Mouse (Mus musculus) hindbrain, embryonic 11.5 days (tissue): Measurements from ENCODE around the gene Pgf. TPM values are rescaled to one million over a fixed set of nuclear protein-coding genes. Genes with fewer than 3 reads are reported as not detected.

ENCODE experiments used
- ATAC-seq: fragments of 200-750 bp; cut with Nextera tagmentation; 2 replicates; pipeline ENCODE4 v1.8.0; 2017; ENCODE audit warnings: mild to moderate bottlenecking, moderate TSS enrichment, moderate library complexity; ENCODE audit not compliant: low FRiP score
- DNase-seq: peaks from one replicate; pipeline ENCODE4 v3.0.0-alpha.2; 2015; ENCODE audit warnings: low spot score
- H3K27ac ChIP-seq: fragments of 300-500 bp; sonication (generic); 2 replicates; pipeline ENCODE4 v1.5.1; 2014; ENCODE audit warnings: mild to moderate bottlenecking, low read depth, low read length
- H3K27me3 ChIP-seq: fragments of 300-500 bp; sonication (generic); 2 replicates; pipeline ENCODE4 v1.6.1; 2014; ENCODE audit warnings: mild to moderate bottlenecking, low read length, moderate library complexity, mixed read lengths; ENCODE audit not compliant: control insufficient read depth, insufficient read depth
- H3K36me3 ChIP-seq: fragments of 300-500 bp; sonication (generic); 2 replicates; pipeline ENCODE4 v1.6.1; 2014; ENCODE audit warnings: mild to moderate bottlenecking, low read length, moderate library complexity, mixed read lengths; ENCODE audit not compliant: control insufficient read depth, insufficient read depth
- H3K4me1 ChIP-seq: fragments of 300-500 bp; sonication (generic); replicated peaks from 2 replicates; pipeline ENCODE4 v1.6.1; 2014; ENCODE audit warnings: low read length, mixed read lengths; ENCODE audit not compliant: control insufficient read depth, insufficient read depth
- H3K4me2 ChIP-seq: fragments of 300-500 bp; sonication (generic); replicated peaks from 2 replicates; pipeline ENCODE4 v1.6.1; 2014; ENCODE audit warnings: mild to moderate bottlenecking, low read depth, low read length
- H3K4me3 ChIP-seq: fragments of 300-500 bp; sonication (generic); 2 replicates; pipeline ENCODE4 v1.5.1; 2014; ENCODE audit warnings: low read depth, low read length
- H3K9ac ChIP-seq: fragments of 300-500 bp; sonication (generic); 2 replicates; pipeline ENCODE4 v1.6.1; 2014; ENCODE audit warnings: low read depth, low read length
- H3K9me3 ChIP-seq: fragments of 300-500 bp; sonication (generic); 2 replicates; pipeline ENCODE4 v1.6.1; 2016; ENCODE audit warnings: low read length; ENCODE audit not compliant: control insufficient read depth
- WGBS: fragments of 180-500 bp; shearing (Covaris S2); extraction: QIAGEN DNeasy Blood & Tissue Kit; methylation state at CpG from one replicate; pipeline ENCODE4 v1.1.7; 2014; 5-methylcytosine and 5-hydroxymethylcytosine counted together
- polyA plus RNA-seq: library from polyadenylated mRNA; unstranded; fragments of >200 nt; fragmentation: Nextera tagmentation; extraction: Ambion mirVana; gene quantifications from 2 replicates; pipeline ENCODE4 v1.2.1, GENCODE M21; 2014

Gene Pgf
- polyA plus RNA-seq, 1 experiment from 2014 or later: 7.8 TPM

- Histone ChIP-seq H3K4me1 (no peaks in the 10 kb centered on the region), H3K4me2 (no peak overlapping the region), H3K27me3 (no peaks in the 10 kb centered on the region), H3K36me3 (no peaks in the 10 kb centered on the region), H3K27ac (no peak overlapping the region), H3K9ac (no peak overlapping the region), H3K4me3 (no peak overlapping the region), H3K9me3 (no peaks in the 10 kb centered on the region)
- DNase-seq: no peak
- ATAC-seq: no peak
- 80% methylated on average over 5 of the region's 5 CpGs for WGBS
Measured at GRCm38 (mm10) chr12:85159592-85159991, 18.0 kb downstream of the Pgf start.

GRCm38 (mm10) chr12:85158801-85159200 is 18.8 kb downstream of the Pgf start:
- Histone ChIP-seq H3K9ac (no peak overlapping the region), H3K9me3 (no peaks in the 10 kb centered on the region), H3K27me3 (no peaks in the 10 kb centered on the region), H3K4me3 (no peak overlapping the region), H3K27ac (no peak overlapping the region), H3K4me2 (no peak overlapping the region), H3K4me1 (no peaks in the 10 kb centered on the region), H3K36me3 (no peaks in the 10 kb centered on the region)
- 86% methylated on average over 8 of the region's 8 CpGs for WGBS
- ATAC-seq (no peak), DNase-seq (no peak)

DNA sequence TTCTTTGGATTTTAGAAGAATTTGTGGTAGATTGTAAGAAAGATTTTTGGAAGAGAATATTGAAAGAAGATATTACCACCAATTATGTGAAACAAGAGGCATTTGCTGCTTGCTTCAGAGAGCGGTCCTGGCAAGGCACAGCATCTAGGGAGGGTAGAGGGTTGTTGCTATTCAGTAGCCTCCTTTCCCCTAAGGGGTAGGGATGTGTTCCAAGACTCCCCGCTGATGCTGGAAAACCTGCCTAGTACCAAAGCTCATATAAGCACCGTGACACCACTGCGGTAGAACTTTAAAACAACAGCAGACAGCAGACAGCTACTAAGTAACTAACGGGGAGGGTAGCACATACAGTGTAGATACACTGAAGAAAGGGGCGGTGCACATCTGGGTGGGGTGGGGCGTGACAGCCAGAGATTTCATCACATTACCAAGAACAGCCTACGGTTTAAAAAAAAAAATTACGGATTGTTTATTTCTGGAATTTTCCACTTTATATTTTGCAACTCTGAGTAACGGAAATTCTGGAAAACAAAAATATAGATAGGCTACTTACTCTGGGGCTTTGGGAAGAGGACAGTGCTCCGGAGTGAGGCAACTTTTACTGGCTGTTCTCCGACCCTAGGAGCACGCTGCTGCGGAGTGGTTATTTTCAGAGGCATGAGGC is 19.7 kb downstream of the Pgf start:
- 87% methylated on average over 14 of the region's 14 CpGs for WGBS
- Histone ChIP-seq H3K27me3 (no peaks in the 10 kb centered on the region), H3K36me3 (no peaks in the 10 kb centered on the region), H3K4me1 (no peaks in the 10 kb centered on the region), H3K4me3 (no peak overlapping the region), H3K9ac (no peak overlapping the region), H3K4me2 (no peak overlapping the region), H3K9me3 (no peaks in the 10 kb centered on the region), H3K27ac (no peak overlapping the region)
- ATAC-seq (no peak), DNase-seq (no peak)

DNA sequence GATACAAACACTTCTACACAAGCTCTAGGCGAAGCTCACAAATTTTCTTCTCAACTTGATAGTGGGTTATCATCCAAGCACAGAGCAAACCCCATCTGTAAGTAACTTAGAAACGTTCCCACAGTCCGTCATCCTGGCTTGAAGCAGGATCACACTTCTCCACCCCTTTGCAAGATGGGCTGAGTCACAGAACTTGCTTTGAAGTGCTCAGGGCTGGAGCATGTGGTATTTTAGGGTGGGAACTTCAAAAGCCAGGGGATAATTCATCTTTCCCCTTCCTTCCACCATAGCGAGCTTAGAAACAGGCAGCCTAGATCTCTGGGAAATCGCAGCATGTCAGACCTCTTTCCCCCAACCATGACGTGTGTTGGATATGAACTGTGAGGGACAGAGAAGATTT is 21.3 kb downstream of the Pgf start:
- no peaks in the 10 kb centered on the region for H3K9me3 ChIP-seq
- H3K27me3 ChIP-seq: no peaks in the 10 kb centered on the region
- no peak overlapping the region for H3K4me3 ChIP-seq
- H3K4me1 ChIP-seq: no peaks in the 10 kb centered on the region
- H3K27ac ChIP-seq: no peak overlapping the region
- H3K9ac ChIP-seq: no peak overlapping the region
- ATAC-seq: no peak
- no peak for DNase-seq
- H3K4me2 ChIP-seq: no peak overlapping the region
- no peaks in the 10 kb centered on the region for H3K36me3 ChIP-seq
- WGBS: 71% methylated on average over 6 of the region's 6 CpGs

DNA sequence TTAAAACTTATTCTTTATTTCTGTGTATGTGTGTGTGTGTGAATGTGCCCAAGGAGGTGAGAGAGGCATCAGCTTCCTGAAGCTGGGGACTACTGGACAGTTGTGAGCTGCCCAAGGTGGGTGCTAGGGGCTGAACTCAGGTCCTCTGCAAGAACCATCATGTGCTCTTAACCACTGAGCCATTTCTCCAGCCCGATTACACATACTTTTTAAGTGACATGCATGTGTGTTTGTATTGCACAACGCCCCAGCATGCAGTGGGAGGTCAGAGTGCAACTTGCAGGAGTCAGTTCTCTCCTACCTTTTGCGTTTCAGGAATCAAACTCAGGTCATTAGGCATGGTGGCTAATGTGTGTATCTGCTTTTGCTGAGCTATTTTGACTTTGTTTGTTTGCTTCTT is 24.6 kb downstream of the Pgf start:
- no peak overlapping the region for H3K4me2 ChIP-seq
- H3K27ac ChIP-seq: no peak overlapping the region
- H3K9ac ChIP-seq: no peak overlapping the region
- H3K36me3 ChIP-seq: no peaks in the 10 kb centered on the region
- no peaks in the 10 kb centered on the region for H3K9me3 ChIP-seq
- ATAC-seq (no peak), DNase-seq (no peak)
- WGBS: 83% methylated on average over 3 of the region's 3 CpGs
- no peaks in the 10 kb centered on the region; the same call in 1 of the 2 replicates for H3K4me1 ChIP-seq
- H3K27me3 ChIP-seq: peaks cover 5% of the 10 kb centered on the region; the same call in 1 of the 2 replicates
- no peak overlapping the region for H3K4me3 ChIP-seq

- DNase-seq: peak; percentile 58
- no peaks in the 10 kb centered on the region; the same call in none of the 2 replicates for H3K4me1 ChIP-seq
- peak within 1 kb of the TSS; percentile 35 for H3K4me3 ChIP-seq
- peak within 1 kb of the TSS; percentile 34 for H3K9ac ChIP-seq
- H3K4me2 ChIP-seq: peak within 1 kb of the TSS; percentile 57
- peaks cover 5% of the 10 kb centered on the region; the same call in 1 of the 2 replicates for H3K27me3 ChIP-seq
- H3K9me3 ChIP-seq: no peaks in the 10 kb centered on the region
- WGBS: 18% methylated on average over 28 of the region's 28 CpGs
- H3K36me3 ChIP-seq: no peaks in the 10 kb centered on the region
- ATAC-seq: peak; percentile 86
- no peak within 1 kb of the TSS for H3K27ac ChIP-seq
Measured at GRCm38 (mm10) chr12:85151002-85151774, 26.4 kb downstream of the Pgf start, which contains the start of gene Rps6kl1. Gene Rps6kl1 (minus strand): TSS chr12:85151264.

GRCm38 (mm10) chr12:85150321-85151001 is 27.1 kb downstream of the Pgf start:
- H3K4me3 ChIP-seq: peak overlapping the region; percentile 35
- H3K27ac ChIP-seq: no peak overlapping the region
- peak; percentile 44 for ATAC-seq

GRCm38 (mm10) chr12:85146881-85147280 is 30.7 kb downstream of the Pgf start:
- ATAC-seq (no peak), DNase-seq (no peak)
- Histone ChIP-seq H3K4me2 (no peak overlapping the region), H3K9me3 (no peaks in the 10 kb centered on the region), H3K27me3 (peaks cover 5% of the 10 kb centered on the region; the same call in 1 of the 2 replicates), H3K27ac (no peak overlapping the region), H3K4me3 (no peak overlapping the region), H3K36me3 (no peaks in the 10 kb centered on the region), H3K4me1 (peaks cover 4% of the 10 kb centered on the region), H3K9ac (no peak overlapping the region)
- WGBS: 82% methylated on average over 9 of the region's 9 CpGs

More at GRCm38 (mm10) chr12:85150321-85151001, 27.1 kb downstream of the Pgf start:
- DNase-seq: no peak
- Histone ChIP-seq H3K27me3 (peaks cover 5% of the 10 kb centered on the region; the same call in 1 of the 2 replicates), H3K4me1 (peaks cover 4% of the 10 kb centered on the region), H3K9me3 (no peaks in the 10 kb centered on the region), H3K4me2 (peak overlapping the region; percentile 57), H3K9ac (peak overlapping the region; percentile 34), H3K36me3 (no peaks in the 10 kb centered on the region)
- 10% methylated on average over 20 of the region's 20 CpGs for WGBS
